Mouse (Mus musculus) ES-E14 (cell line): ENCODE measurements around the gene Gpr18.

Experiments used
- CHD2 ChIP-seq: IDR thresholded peaks from 2 replicates; pipeline ENCODE4 v1.6.1; 2014; ENCODE audit warnings: mild to moderate bottlenecking, low read depth, low read length, inconsistent platforms
- HCFC1 ChIP-seq: IDR thresholded peaks from 2 replicates; pipeline ENCODE4 v1.6.1; 2012; ENCODE audit warnings: low read length, inconsistent platforms, borderline replicate concordance; ENCODE audit not compliant: insufficient read depth
- MAFK ChIP-seq: IDR thresholded peaks from 2 replicates; pipeline ENCODE4 v1.6.1; 2014; ENCODE audit warnings: mild to moderate bottlenecking, low read depth, low read length, inconsistent platforms; ENCODE audit not compliant: insufficient read depth
- ZNF384 ChIP-seq: IDR thresholded peaks from 2 replicates; pipeline ENCODE4 v1.6.1; 2012; ENCODE audit warnings: low read depth, low read length, inconsistent platforms

GRCm38 (mm10) chr14:121949897-121950296, 34.3 kb upstream of the Gpr18 start:
- no peak for TF ChIP-seq MAFK
- TF ChIP-seq HCFC1: no peak
- no peak for TF ChIP-seq CHD2
- no peak for TF ChIP-seq ZNF384
